Mouse (Mus musculus) urinary bladder, postnatal 4 days (tissue): ENCODE results near the gene Cntnap5a.

Experiments used
- DNase-seq, 2 experiments: peaks; one replicate each; pipeline ENCODE4 v3.0.0; 2021 to 2022; ENCODE audit warnings: low spot score in 2 of 2

Cntnap5a gene

GRCm38 (mm10) chr1:115684518-115685368, at the start of gene Cntnap5a:
TSS of gene Cntnap5a (plus strand) at chr1:115684756.
- DNase-seq = peak; percentile 44 to 76

DNA sequence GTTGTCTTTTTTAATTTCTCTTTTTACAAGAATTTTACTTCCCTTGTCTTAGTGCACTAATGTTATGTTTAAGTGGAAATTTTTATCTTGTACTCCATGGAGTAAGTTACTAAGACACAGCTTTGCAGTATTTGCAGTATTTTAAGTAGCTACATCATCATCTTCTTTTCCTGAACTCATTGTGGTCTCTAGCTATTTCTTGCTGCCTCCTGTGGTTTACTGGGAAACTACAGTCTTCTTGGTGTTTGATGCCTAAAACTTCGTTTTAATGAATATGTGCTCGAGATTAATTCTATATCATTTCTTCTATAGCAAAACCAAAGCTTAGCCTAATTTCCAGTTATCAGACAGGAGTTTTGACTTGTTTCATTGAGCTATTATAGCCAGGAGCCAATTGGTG, 37.6 kb upstream of the Cntnap5a start:
- no peak for DNase-seq

- DNase-seq = no peak
These were observed 26.1 kb upstream of the Cntnap5a start for GRCm38 (mm10) chr1:115658343-115659064.

GRCm38 (mm10) chr1:115686494-115686893, 1.9 kb downstream of the Cntnap5a start:
- no peak for DNase-seq

- no peak for DNase-seq
These were observed 15.2 kb downstream of the Cntnap5a start for GRCm38 (mm10) chr1:115699798-115700197.

GRCm38 (mm10) chr1:115742556-115742955, 58.0 kb downstream of the Cntnap5a start:
- DNase-seq = no peak

GRCm38 (mm10) chr1:115745569-115745968, 61.0 kb downstream of the Cntnap5a start:
- no peak for DNase-seq

GRCm38 (mm10) chr1:115784737-115785136, 100.2 kb downstream of the Cntnap5a start:
- no peak for DNase-seq

- no peak for DNase-seq
These were observed 158.0 kb downstream of the Cntnap5a start for GRCm38 (mm10) chr1:115842591-115842990.

DNA sequence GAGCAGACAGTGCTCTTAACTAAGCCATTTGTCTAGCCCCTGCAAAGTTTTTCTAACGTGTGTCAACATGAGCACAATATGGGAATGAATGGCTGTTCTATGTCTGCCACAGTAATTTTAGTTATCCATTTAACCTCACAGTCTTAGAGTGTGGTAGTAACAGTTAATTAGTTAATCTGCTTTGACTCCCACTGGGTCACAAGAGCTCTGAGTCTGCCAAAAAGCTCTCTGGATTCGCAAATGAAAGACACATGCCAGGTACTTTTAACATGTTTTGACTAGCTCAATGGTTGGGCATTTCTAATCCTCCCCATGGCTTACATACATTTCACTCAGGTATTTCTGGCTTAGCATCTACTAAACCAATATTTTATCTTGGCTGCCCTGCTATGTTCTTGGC, 163.0 kb downstream of the Cntnap5a start:
- no peak for DNase-seq

GRCm38 (mm10) chr1:115852206-115852605, 167.7 kb downstream of the Cntnap5a start:
- DNase-seq = no peak

- no peak for DNase-seq
These were observed 233.8 kb downstream of the Cntnap5a start for GRCm38 (mm10) chr1:115918396-115918795.

GRCm38 (mm10) chr1:115925953-115926665, 241.6 kb downstream of the Cntnap5a start:
- DNase-seq = no peak

GRCm38 (mm10) chr1:115932045-115932444, 247.5 kb downstream of the Cntnap5a start:
- DNase-seq = no peak

- DNase-seq = no peak
These were observed 261.3 kb downstream of the Cntnap5a start for GRCm38 (mm10) chr1:115945892-115946291.

GRCm38 (mm10) chr1:115956528-115956927, 272.0 kb downstream of the Cntnap5a start:
- DNase-seq = no peak

DNA sequence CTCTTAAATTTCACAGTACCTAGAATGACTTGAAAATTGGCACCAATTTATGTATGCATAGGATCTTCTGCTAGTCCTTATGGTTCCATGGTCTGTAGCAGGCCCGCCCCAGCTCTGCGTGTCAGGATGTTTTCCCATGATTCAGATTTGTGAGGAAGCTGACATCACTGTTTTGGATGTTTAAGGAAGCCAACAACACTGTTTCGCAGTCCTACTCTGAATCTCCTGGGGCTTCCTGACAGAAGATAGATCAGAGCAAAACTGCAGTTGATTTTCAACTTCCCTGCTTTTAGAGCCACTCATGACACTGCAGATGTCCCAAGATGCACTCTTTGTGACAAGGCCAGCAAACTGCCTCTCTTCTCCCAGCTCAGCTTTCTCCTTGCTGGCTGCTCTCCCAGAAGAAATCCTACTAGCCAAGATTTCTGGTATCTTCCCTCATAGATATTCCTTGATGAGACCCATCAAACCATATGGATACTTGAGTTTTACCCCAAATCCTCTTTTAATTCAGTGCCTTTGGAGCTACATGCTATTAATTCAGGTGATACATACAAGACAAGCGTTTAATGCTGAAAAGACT, 280.5 kb downstream of the Cntnap5a start:
- no peak for DNase-seq

- no peak for DNase-seq
These were observed 305.6 kb downstream of the Cntnap5a start for GRCm38 (mm10) chr1:115990204-115990603.

DNA sequence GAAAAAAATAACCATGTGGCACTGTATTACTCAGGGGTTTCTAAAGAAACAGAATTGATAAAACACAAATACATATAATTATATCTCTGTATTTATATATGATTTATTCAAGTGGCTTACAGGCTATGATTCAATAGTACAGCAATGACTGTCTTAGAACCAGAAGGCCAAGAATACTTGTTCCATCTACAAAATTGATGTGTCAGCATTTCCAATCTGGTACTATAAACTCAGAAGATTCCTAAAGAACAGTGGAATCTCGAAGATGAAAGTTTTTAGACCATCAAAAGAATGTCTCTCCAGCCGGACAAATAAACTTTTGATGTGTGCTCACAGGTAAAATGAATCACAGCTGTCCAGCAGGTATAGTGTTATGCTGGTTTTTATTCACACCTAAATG, 331.2 kb downstream of the Cntnap5a start:
- DNase-seq = no peak

GRCm38 (mm10) chr1:116029653-116030052, 345.1 kb downstream of the Cntnap5a start:
- no peak for DNase-seq

DNA sequence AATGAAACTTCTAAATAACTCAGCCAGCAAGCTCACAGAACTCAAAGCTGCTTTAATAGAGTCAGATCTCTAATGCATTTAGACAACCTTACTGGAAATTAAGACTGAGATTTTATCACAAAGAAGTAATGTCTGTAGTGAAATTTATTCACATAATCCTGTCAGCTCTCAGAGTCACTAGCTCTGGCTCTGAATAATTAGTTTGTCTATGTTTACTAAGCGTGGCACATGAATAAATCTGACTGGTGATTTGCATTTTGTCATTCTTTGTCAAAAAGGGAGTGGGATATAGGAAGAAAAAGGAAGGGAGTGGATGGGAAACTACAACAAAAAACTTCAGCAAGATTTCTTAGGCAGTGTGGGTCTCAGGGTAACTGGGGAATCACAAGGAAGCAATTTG, 351.3 kb downstream of the Cntnap5a start:
- DNase-seq = no peak

- no peak for DNase-seq
These were observed 352.3 kb downstream of the Cntnap5a start for GRCm38 (mm10) chr1:116036894-116037293.
